Mouse (Mus musculus) kidney, postnatal 0 days (tissue): Measurements from ENCODE around the gene Gm20388. TPM values are rescaled to one million over a fixed set of nuclear protein-coding genes. Genes with fewer than 3 reads are reported as not detected.

Experiments
- ATAC-seq: fragments of 200-750 bp; cut with Nextera tagmentation; replicated peaks from 2 replicates; pipeline ENCODE4 v1.8.0; 2017; ENCODE audit warnings: low read depth, moderate number of reproducible peaks, moderate TSS enrichment, moderate library complexity; ENCODE audit not compliant: low FRiP score
- DNase-seq: peaks from one replicate; pipeline ENCODE4 v3.0.0-alpha.2; 2016; ENCODE audit warnings: low spot score
- H3K27ac ChIP-seq: fragments of 300-500 bp; sonication (generic); 2 replicates; pipeline ENCODE4 v1.5.1; 2014; ENCODE audit warnings: mild to moderate bottlenecking
- H3K27me3 ChIP-seq: fragments of 300-500 bp; sonication (generic); 2 replicates; pipeline ENCODE4 v1.6.1; 2014; ENCODE audit warnings: low read length, mixed read lengths; ENCODE audit not compliant: insufficient read depth
- H3K36me3 ChIP-seq: fragments of 300-500 bp; sonication (generic); 2 replicates; pipeline ENCODE4 v1.6.1; 2014; ENCODE audit warnings: low read length, mixed read lengths; ENCODE audit not compliant: insufficient read depth
- H3K4me1 ChIP-seq: fragments of 300-500 bp; sonication (generic); replicated peaks from 2 replicates; pipeline ENCODE4 v1.6.1; 2014; ENCODE audit warnings: antibody characterized with exemption, low read length, mixed read lengths; ENCODE audit not compliant: insufficient read depth
- H3K4me2 ChIP-seq: fragments of 300-500 bp; sonication (generic); 2 replicates; pipeline ENCODE4 v1.6.1; 2014; ENCODE audit warnings: mild to moderate bottlenecking, low read length, moderate library complexity, mixed read lengths
- H3K4me3 ChIP-seq: fragments of 300-500 bp; sonication (generic); replicated peaks from 2 replicates; pipeline ENCODE4 v1.5.1; 2014; ENCODE audit warnings: low read depth, low read length
- H3K9ac ChIP-seq: fragments of 300-500 bp; sonication (generic); 2 replicates; pipeline ENCODE4 v1.6.1; 2014; ENCODE audit warnings: low read depth, low read length
- H3K9me3 ChIP-seq: fragments of 300-500 bp; sonication (generic); replicated peaks from 2 replicates; pipeline ENCODE4 v1.6.1; 2016; ENCODE audit warnings: low read length, inconsistent platforms, mixed read lengths
- CTCF ChIP-seq: IDR thresholded peaks from 2 replicates; pipeline ENCODE4 v1.5.1; 2016; ENCODE audit warnings: antibody characterized with exemption, low read depth, mild to moderate bottlenecking, moderate library complexity
- WGBS: fragments of 180-500 bp; shearing (Covaris S2); extraction: QIAGEN DNeasy Blood & Tissue Kit; methylation state at CpG from one replicate; pipeline ENCODE4 v1.1.7; 2014; 5-methylcytosine and 5-hydroxymethylcytosine counted together
- polyA plus RNA-seq: library from polyadenylated mRNA; unstranded; fragments of >200 nt; fragmentation: Nextera tagmentation; extraction: Ambion mirVana; gene quantifications from 2 replicates; pipeline ENCODE4 v1.2.1, GENCODE M21; 2015

The Gm20388 gene
- polyA plus RNA-seq, 1 experiment from 2014 or later: not detected

DNA sequence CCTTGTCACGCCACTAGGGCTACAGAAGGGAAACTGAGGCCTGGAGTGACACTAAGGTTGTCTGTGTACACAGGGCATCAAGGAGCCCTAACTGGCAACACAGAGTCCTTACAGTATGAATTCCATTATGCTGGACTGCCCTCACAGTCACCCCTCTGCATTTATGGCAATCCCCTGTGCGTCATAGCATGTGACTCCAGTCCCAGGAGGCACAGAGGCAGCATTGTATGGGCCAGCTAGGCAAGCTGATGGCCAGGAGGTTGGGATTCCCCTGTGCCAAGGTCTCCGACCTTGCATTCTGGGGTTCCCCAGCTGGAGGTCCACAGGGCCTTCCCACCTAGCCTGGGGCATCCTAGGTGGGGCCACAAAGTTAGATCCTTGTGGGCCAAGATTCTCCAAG lies 2300.9 kb downstream of the Gm20388 start:
- Histone ChIP-seq H3K27me3 (no peaks in the 10 kb centered on the region), H3K4me2 (no peak overlapping the region), H3K36me3 (no peaks in the 10 kb centered on the region), H3K9me3 (no peaks in the 10 kb centered on the region), H3K27ac (no peak overlapping the region), H3K9ac (no peak overlapping the region), H3K4me3 (no peak overlapping the region), H3K4me1 (no peaks in the 10 kb centered on the region)
- ATAC-seq: no peak
- 87% methylated on average over 3 of the region's 3 CpGs for WGBS
- DNase-seq: no peak
- TF ChIP-seq CTCF: no peak

DNA sequence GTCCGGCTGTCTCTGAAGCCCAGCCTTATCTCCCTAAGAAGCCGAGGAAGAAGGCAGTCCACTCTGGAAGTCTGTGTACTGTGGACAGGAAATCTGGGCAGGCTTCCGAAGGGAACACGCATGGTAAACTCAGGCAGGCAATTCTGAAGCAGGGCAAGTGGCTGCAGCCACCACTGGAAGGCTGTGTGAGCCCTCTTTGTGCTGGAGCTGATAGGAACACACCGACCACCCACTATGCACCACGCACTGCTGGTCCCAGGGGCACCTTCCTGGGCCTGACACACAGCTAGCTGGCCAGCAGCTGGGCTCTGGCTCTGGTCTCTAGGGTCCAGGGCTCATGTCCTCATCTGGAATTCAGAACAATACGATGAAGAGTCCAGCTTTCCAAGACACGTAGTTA lies 2305.0 kb downstream of the Gm20388 start:
- 57% methylated on average over 8 of the region's 8 CpGs for WGBS
- H3K4me2 ChIP-seq: no peak overlapping the region

DNA sequence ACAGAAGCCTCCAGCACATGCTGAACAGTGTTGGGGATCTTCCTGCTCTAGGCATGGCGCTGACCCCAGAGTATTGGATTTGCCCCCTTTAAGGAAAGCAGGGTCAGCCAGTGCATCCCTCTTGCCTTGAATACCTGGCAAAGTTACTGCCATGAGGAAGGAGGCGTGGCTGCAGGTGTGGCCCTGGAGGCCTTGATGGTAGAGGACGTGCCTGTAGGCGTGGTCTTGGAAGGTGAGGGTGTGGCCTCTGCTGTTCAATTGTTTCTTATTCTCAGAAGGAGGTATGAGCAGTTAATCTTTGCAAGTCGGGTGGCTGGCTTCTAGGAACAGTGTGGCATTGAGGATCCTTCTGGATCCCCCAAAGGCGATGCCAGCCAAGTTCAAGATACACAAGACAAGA lies 2305.8 kb downstream of the Gm20388 start:
- H3K4me2 ChIP-seq: no peak overlapping the region
- H3K9ac ChIP-seq: no peak overlapping the region
- DNase-seq (no peak), ATAC-seq (no peak)
- H3K4me3 ChIP-seq: no peak overlapping the region
- 73% methylated on average over 6 of the region's 6 CpGs for WGBS
- no peaks in the 10 kb centered on the region for H3K36me3 ChIP-seq
- H3K27me3 ChIP-seq: no peaks in the 10 kb centered on the region
- no peaks in the 10 kb centered on the region for H3K9me3 ChIP-seq
- no peak for TF ChIP-seq CTCF
- no peak overlapping the region for H3K27ac ChIP-seq
- no peaks in the 10 kb centered on the region for H3K4me1 ChIP-seq

More for the DNA sequence above, 2305.0 kb downstream of the Gm20388 start:
- H3K27ac ChIP-seq: no peak overlapping the region
- no peak overlapping the region for H3K9ac ChIP-seq
- H3K9me3 ChIP-seq: no peaks in the 10 kb centered on the region
- no peaks in the 10 kb centered on the region for H3K4me1 ChIP-seq
- H3K36me3 ChIP-seq: no peaks in the 10 kb centered on the region
- no peak for ATAC-seq
- no peak for TF ChIP-seq CTCF
- H3K4me3 ChIP-seq: no peak overlapping the region
- DNase-seq: no peak
- H3K27me3 ChIP-seq: no peaks in the 10 kb centered on the region

DNA sequence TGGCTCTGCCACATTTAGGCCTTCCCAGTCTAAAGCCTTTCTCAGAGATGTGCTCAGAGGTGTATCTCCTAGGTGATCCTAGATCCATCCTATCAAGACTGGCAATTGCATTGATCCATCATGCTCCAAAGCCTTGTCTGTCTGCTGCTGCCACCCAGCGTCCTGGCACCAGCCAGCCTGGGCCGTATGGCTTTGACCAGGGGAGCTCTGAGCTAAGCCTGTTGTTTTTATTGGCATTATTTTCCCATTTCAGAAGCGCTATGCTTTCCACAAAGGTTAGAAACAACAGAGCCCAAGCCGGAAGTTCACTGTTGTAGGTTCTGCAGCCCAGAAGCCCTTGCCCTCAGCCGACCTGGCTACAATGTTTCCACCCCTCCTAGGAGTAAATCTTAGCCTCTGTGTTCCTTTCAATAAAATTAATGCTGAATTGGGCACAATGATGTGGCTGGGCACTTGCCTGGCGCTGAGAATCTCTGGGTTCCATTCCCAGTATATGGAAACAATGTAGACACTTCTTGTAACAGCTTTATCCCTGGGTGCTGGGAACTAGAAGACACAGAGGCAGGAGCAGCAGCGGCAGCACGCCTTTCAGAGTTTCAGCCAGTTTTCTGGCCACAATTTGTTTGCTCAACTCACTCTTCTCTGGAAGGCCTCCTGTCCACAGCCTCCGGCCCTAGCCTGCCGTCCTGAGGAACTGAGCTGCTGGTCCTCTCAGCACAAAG lies 2307.0 kb downstream of the Gm20388 start:
- ATAC-seq: no peak
- 60% methylated on average over 10 of the region's 10 CpGs for WGBS

DNA sequence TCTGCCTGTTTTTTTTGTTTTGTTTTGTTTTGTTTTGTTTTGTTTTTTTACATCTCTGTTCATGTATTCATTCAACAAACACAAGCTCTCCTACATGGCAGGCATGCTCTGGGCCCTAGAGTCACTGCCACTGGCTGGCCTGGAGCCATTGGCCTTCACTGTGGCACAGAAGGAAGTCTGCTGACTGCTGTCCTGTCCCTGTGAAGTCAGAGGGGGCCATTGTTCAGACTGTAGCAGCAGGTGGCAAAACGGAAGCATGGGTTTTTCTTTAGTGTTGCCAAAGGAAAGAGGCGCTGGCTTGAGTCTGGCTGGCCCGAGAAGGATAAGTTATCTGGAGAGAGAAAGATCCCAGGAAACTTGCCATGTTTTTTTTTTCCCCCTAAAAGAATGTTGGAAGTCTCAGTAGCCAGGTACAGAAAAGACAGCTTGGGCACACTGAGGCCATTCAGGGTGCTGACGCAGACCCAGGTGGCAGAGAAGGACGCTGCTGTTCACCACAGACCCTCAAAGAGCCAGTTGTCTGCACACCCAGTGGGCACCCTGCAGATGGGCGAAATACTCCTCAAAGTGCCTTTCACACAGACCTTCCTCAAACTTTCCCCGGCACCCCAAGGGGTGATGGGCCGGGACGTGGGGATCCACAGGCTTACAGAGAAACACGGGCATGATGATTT lies 2313.5 kb downstream of the Gm20388 start:
- Histone ChIP-seq H3K4me3 (no peak overlapping the region), H3K9me3 (no peaks in the 10 kb centered on the region), H3K4me1 (no peaks in the 10 kb centered on the region), H3K27me3 (0 out of 2 replicates have a peak, but pooled peaks cover 6% of the 10 kb centered on the region), H3K36me3 (no peaks in the 10 kb centered on the region), H3K27ac (no peak overlapping the region), H3K9ac (no peak overlapping the region), H3K4me2 (no peak overlapping the region)
- WGBS: 79% methylated on average over 10 of the region's 10 CpGs
- no peak for DNase-seq
- ATAC-seq: no peak
- no peak for TF ChIP-seq CTCF

More for the DNA sequence above, 2307.0 kb downstream of the Gm20388 start:
- H3K9me3 ChIP-seq: no peaks in the 10 kb centered on the region
- no peaks in the 10 kb centered on the region for H3K4me1 ChIP-seq
- no peak overlapping the region for H3K4me3 ChIP-seq
- H3K27me3 ChIP-seq: no peaks in the 10 kb centered on the region
- H3K36me3 ChIP-seq: no peaks in the 10 kb centered on the region
- H3K27ac ChIP-seq: no peak overlapping the region
- no peak for DNase-seq
- TF ChIP-seq CTCF: no peak
- no peak overlapping the region for H3K4me2 ChIP-seq
- H3K9ac ChIP-seq: no peak overlapping the region

DNA sequence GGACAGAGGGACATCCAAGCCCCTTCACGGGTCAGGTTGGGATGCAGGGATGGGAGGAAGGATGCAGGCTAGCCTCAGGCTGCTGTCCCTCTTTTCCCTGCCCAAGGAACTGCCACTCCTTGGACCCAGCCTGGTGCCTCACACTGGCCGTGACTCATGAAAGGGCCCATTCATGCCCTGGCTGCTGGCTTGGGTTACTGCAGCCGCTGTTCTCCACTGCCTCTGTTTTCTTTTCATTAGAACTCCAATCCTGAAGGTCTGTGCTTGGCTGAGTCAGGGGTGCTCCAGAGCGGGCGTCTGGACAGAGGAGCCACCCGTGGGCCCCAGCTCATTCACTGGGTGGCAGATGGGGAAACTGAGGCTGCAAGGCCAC lies 2314.0 kb downstream of the Gm20388 start:
- Histone ChIP-seq H3K4me3 (no peak overlapping the region), H3K9me3 (no peaks in the 10 kb centered on the region), H3K4me2 (no peak overlapping the region), H3K27me3 (peaks cover 12% of the 10 kb centered on the region), H3K36me3 (no peaks in the 10 kb centered on the region), H3K27ac (no peak overlapping the region), H3K4me1 (peaks cover 3% of the 10 kb centered on the region; the same call in 1 of the 2 replicates), H3K9ac (no peak overlapping the region)
- ATAC-seq (no peak), DNase-seq (no peak)
- WGBS: 45% methylated on average over 6 of the region's 6 CpGs
- TF ChIP-seq CTCF: peak; percentile 46
